13 mouse cellular contexts compared by ENCODE assay signal in genomic region chr4:118589733-118590130, GRCm38 (mm10). TPM values are rescaled to one million over a fixed set of nuclear protein-coding genes. Genes with fewer than 3 reads are reported as not detected.
DNase-seq lines count a peak whose midpoint lies in the region; ATAC-seq lines count a peak whose summit lies in the region.
"Had no signal": no experiment of that assay in that cellular context is flagged by ENCODE, and none has a peak within 500 bp of the region (broad histone marks: within the 10 kb centered on the region; RNA-seq: fewer than 3 reads in every experiment).

No protein-coding gene starts in this region.

- H3K4me3 ChIP-seq in megakaryocyte, embryonic 14.5 days (replicated peaks) = peak overlapping the region; percentile 46
- no peak overlapping the region for H3K4me3 ChIP-seq in embryonic facial prominence, embryonic 11.5 days (ENCODE audit: low read depth, low read length)
- peak overlapping the region; percentile 18; the same call in 1 of the 2 replicates for H3K4me3 ChIP-seq in midbrain, embryonic 10.5 days

- no peak overlapping the region for H3K27ac ChIP-seq in embryonic facial prominence, embryonic 11.5 days (replicated peaks; ENCODE audit: low read depth, low read length)
- H3K27ac ChIP-seq in midbrain, embryonic 10.5 days (replicated peaks) = peak overlapping the region; percentile 61

- 10% methylated on average over 7 of the region's 7 CpGs for WGBS in embryonic facial prominence, embryonic 11.5 days
- WGBS in midbrain, embryonic 10.5 days = 4% methylated on average over 7 of the region's 7 CpGs

- no peaks in the 10 kb centered on the region for H3K36me3 ChIP-seq in megakaryocyte, embryonic 14.5 days (replicated peaks; ENCODE audit: low read length)
- H3K36me3 ChIP-seq in embryonic facial prominence, embryonic 11.5 days (replicated peaks; ENCODE audit: control insufficient read depth, insufficient read depth, low read depth, low read length) = no peaks in the 10 kb centered on the region
- no peaks in the 10 kb centered on the region for H3K36me3 ChIP-seq in midbrain, embryonic 10.5 days

- peak; percentile 21 for DNase-seq in embryonic facial prominence, embryonic 11.5 days (ENCODE audit: low spot score)
- DNase-seq in midbrain, embryonic 10.5 days (ENCODE audit: low spot score) = peak; percentile 33
- no peak for DNase-seq in frontal cortex, postnatal 36 days (ENCODE audit: low spot score in 2 of 2)
- DNase-seq in cerebellum, postnatal 36 days = no peak
- DNase-seq in adrenal gland, postnatal 10 days = no peak
- DNase-seq: heart, adult 18-20 months; kidney, postnatal 36 days; liver, postnatal 0 days had no signal

- H3K9me3 ChIP-seq in megakaryocyte, embryonic 14.5 days = peaks cover 13% of the 10 kb centered on the region
- H3K9me3 ChIP-seq in embryonic facial prominence, embryonic 11.5 days (replicated peaks; ENCODE audit: control insufficient read depth, low read length) = no peaks in the 10 kb centered on the region
- no peaks in the 10 kb centered on the region for H3K9me3 ChIP-seq in midbrain, embryonic 10.5 days (replicated peaks)

- H3K4me1 ChIP-seq in megakaryocyte, embryonic 14.5 days = no peaks in the 10 kb centered on the region
- H3K4me1 ChIP-seq in embryonic facial prominence, embryonic 11.5 days (ENCODE audit: control insufficient read depth, insufficient read depth, low read length) = no peaks in the 10 kb centered on the region
- H3K4me1 ChIP-seq in midbrain, embryonic 10.5 days = peaks cover 28% of the 10 kb centered on the region

- ATAC-seq in megakaryocyte, adult 5-6 weeks (ENCODE audit: poor library complexity, severe bottlenecking) = no peak
- ATAC-seq in embryonic facial prominence, embryonic 11.5 days (replicated peaks; ENCODE audit: insufficient number of reproducible peaks, low FRiP score, low TSS enrichment, low read depth) = no peak
- ATAC-seq: liver, postnatal 0 days had no signal

- H3K27me3 ChIP-seq in megakaryocyte, embryonic 14.5 days (replicated peaks) = peaks cover 38% of the 10 kb centered on the region
- H3K27me3 ChIP-seq in embryonic facial prominence, embryonic 11.5 days (ENCODE audit: control insufficient read depth, insufficient read depth, low read length) = no peaks in the 10 kb centered on the region
- H3K27me3 ChIP-seq in midbrain, embryonic 10.5 days (ENCODE audit: low read depth, poor library complexity, severe bottlenecking) = peaks cover 6% of the 10 kb centered on the region

- peak overlapping the region; percentile 22; the same call in 1 of the 2 replicates for H3K9ac ChIP-seq in embryonic facial prominence, embryonic 11.5 days (replicated peaks; ENCODE audit: low read length)
- H3K9ac ChIP-seq: liver, postnatal 0 days had no signal

- H3K4me2 ChIP-seq in embryonic facial prominence, embryonic 11.5 days (ENCODE audit: low read depth, low read length) = 0 out of 2 replicates have a peak overlapping the region, but pooled peaks have one; percentile 16

RNA-seq across cellular contexts. Expression of gene Cfap57, which starts 30.8 kb away (rescaled TPM):
- not detected in 2 replicates for polyA plus RNA-seq in megakaryocyte, embryonic 14.5 days (2012; ENCODE audit: insufficient read depth, low replicate concordance)
- total RNA-seq in megakaryocyte, adult 5-6 weeks (2015) = not detected in 2 replicates
- total RNA-seq in megakaryocyte, adult 5-6 weeks (2017) = 0.16 and 0.18 TPM in 2 replicates
- 0.42 and 0.79 TPM in 2 replicates for polyA plus RNA-seq in embryonic facial prominence, embryonic 11.5 days (2014; fragmentation: Nextera tagmentation; extraction: Ambion mirVana)
- polyA plus RNA-seq in midbrain, embryonic 10.5 days (2016; fragmentation: Nextera tagmentation; extraction: Ambion mirVana) = 0.70 and 0.75 TPM in 2 replicates
- total RNA-seq in adrenal gland, postnatal 10 days (2021) = not detected
- total RNA-seq: CH12.LX had no signal
- polyA plus RNA-seq: small intestine, adult 2 months had no signal

RNA-seq across cellular contexts. Expression of gene Ebna1bp2, which starts 30.9 kb away (rescaled TPM):
- 1.1 and 21.0 TPM in 2 replicates for polyA plus RNA-seq in megakaryocyte, embryonic 14.5 days (2012; ENCODE audit: insufficient read depth, low replicate concordance)
- 54.9 and 61.9 TPM in 2 replicates for total RNA-seq in megakaryocyte, adult 5-6 weeks (2015)
- 46.8 and 63.7 TPM in 2 replicates for total RNA-seq in megakaryocyte, adult 5-6 weeks (2017)
- polyA plus RNA-seq in embryonic facial prominence, embryonic 11.5 days (2014; fragmentation: Nextera tagmentation; extraction: Ambion mirVana) = 180 and 191 TPM in 2 replicates
- polyA plus RNA-seq in midbrain, embryonic 10.5 days (2016; fragmentation: Nextera tagmentation; extraction: Ambion mirVana) = 187 and 192 TPM in 2 replicates
- 10 to 100 TPM; 70.6 to 71.1 TPM for total RNA-seq in adrenal gland, postnatal 10 days (2021)

RNA-seq across cellular contexts. Expression of gene Tmem125, which starts 45.9 kb away (rescaled TPM):
- 0.22 TPM in 1 of 2 replicates, not detected in the other for polyA plus RNA-seq in megakaryocyte, embryonic 14.5 days (2012; ENCODE audit: insufficient read depth, low replicate concordance)
- 0.18 TPM in 1 of 2 replicates, not detected in the other for total RNA-seq in megakaryocyte, adult 5-6 weeks (2015)
- not detected in 2 replicates for total RNA-seq in megakaryocyte, adult 5-6 weeks (2017)
- polyA plus RNA-seq in embryonic facial prominence, embryonic 11.5 days (2014; fragmentation: Nextera tagmentation; extraction: Ambion mirVana) = 0.90 and 1.4 TPM in 2 replicates
- 0.28 and 0.30 TPM in 2 replicates for polyA plus RNA-seq in midbrain, embryonic 10.5 days (2016; fragmentation: Nextera tagmentation; extraction: Ambion mirVana)
- 1 to 10 TPM; 1.3 to 1.6 TPM for total RNA-seq in adrenal gland, postnatal 10 days (2021)
- total RNA-seq: CH12.LX; heart, adult 18-20 months had no signal
- polyA plus RNA-seq: testis, adult 2 months had no signal

Comparison
In these comparisons a context has a peak if more than half of its experiments do, and no peak if none do; other contexts are left out.
1. DNase-seq: peak in embryonic facial prominence, embryonic 11.5 days (single experiment) and midbrain, embryonic 10.5 days (single experiment); none in frontal cortex, postnatal 36 days (0 of 2), cerebellum, postnatal 36 days (0 of 2) and adrenal gland, postnatal 10 days (single experiment).